Mouse (Mus musculus): Measurements from ENCODE around the gene Sema3a. TPM values are rescaled to one million over a fixed set of nuclear protein-coding genes. Genes with fewer than 3 reads are reported as not detected.

Gene Sema3a
- polyA plus RNA-seq (2012; rRNA removed) = 0.28 and 0.52 TPM in 2 replicates

GRCm38 (mm10) chr5:13125241-13125692 lies at the start of gene Sema3a:
Sema3a (plus strand) TSS chr5:13125414.
- DNase-seq (ENCODE audit: low read depth) = no peak

GRCm38 (mm10) chr5:13084777-13085439 lies 40.3 kb upstream of the Sema3a start:
- DNase-seq (ENCODE audit: low read depth) = no peak

- DNase-seq (ENCODE audit: low read depth) = no peak
Measured at GRCm38 (mm10) chr5:13090431-13090830, 34.8 kb upstream of the Sema3a start.

- no peak for DNase-seq (ENCODE audit: low read depth)
Measured at GRCm38 (mm10) chr5:13109522-13109921, 15.7 kb upstream of the Sema3a start.

GRCm38 (mm10) chr5:13117236-13117635 lies 8.0 kb upstream of the Sema3a start:
- no peak for DNase-seq (ENCODE audit: low read depth)

GRCm38 (mm10) chr5:13125757-13126156 lies 543 bp downstream of the Sema3a start:
- no peak for DNase-seq (ENCODE audit: low read depth)

GRCm38 (mm10) chr5:13126196-13126595 lies 982 bp downstream of the Sema3a start:
- no peak for DNase-seq (ENCODE audit: low read depth)

- no peak for DNase-seq (ENCODE audit: low read depth)
Measured at GRCm38 (mm10) chr5:13127121-13127520, 1.9 kb downstream of the Sema3a start.

- DNase-seq (ENCODE audit: low read depth) = no peak
Measured at GRCm38 (mm10) chr5:13144733-13145457, 19.7 kb downstream of the Sema3a start.

- DNase-seq (ENCODE audit: low read depth) = no peak
Measured at GRCm38 (mm10) chr5:13149909-13150308, 24.7 kb downstream of the Sema3a start.

GRCm38 (mm10) chr5:13151002-13151401 lies 25.8 kb downstream of the Sema3a start:
- no peak for DNase-seq (ENCODE audit: low read depth)

GRCm38 (mm10) chr5:13157761-13158612 lies 32.8 kb downstream of the Sema3a start:
- DNase-seq (ENCODE audit: low read depth) = no peak

GRCm38 (mm10) chr5:13182186-13182585 lies 57.0 kb downstream of the Sema3a start:
- no peak for DNase-seq (ENCODE audit: low read depth)

GRCm38 (mm10) chr5:13197886-13198285 lies 72.7 kb downstream of the Sema3a start:
- DNase-seq (ENCODE audit: low read depth) = no peak

GRCm38 (mm10) chr5:13199709-13200108 lies 74.5 kb downstream of the Sema3a start:
- no peak for DNase-seq (ENCODE audit: low read depth)

- no peak for DNase-seq (ENCODE audit: low read depth)
Measured at GRCm38 (mm10) chr5:13255353-13255752, 130.1 kb downstream of the Sema3a start.

- DNase-seq (ENCODE audit: low read depth) = no peak
Measured at GRCm38 (mm10) chr5:13256321-13256720, 131.1 kb downstream of the Sema3a start.

GRCm38 (mm10) chr5:13263087-13263486 lies 137.9 kb downstream of the Sema3a start:
- DNase-seq (ENCODE audit: low read depth) = no peak

GRCm38 (mm10) chr5:13263539-13263938 lies 138.3 kb downstream of the Sema3a start:
- DNase-seq (ENCODE audit: low read depth) = no peak

- DNase-seq (ENCODE audit: low read depth) = no peak
Measured at GRCm38 (mm10) chr5:13312667-13313066, 187.5 kb downstream of the Sema3a start.

- no peak for DNase-seq (ENCODE audit: low read depth)
Measured at GRCm38 (mm10) chr5:13313977-13314376, 188.8 kb downstream of the Sema3a start.

GRCm38 (mm10) chr5:13318728-13319429 lies 193.7 kb downstream of the Sema3a start:
- DNase-seq (ENCODE audit: low read depth) = no peak

Measured in gonadal fat pad, adult 2 months (tissue).